Mouse (Mus musculus) olfactory bulb, adult 2 months (tissue): ENCODE measurements around the gene Cdk9.
A peak's percentile ranks its signal among the peaks of the same experiment; 100 is the strongest.

ENCODE experiments used
- CTCF ChIP-seq: fragments of 200-500 bp; IDR thresholded peaks from 2 replicates; pipeline ENCODE4 v1.5.1; 2012; ENCODE audit warnings: low read depth, mild to moderate bottlenecking, low read length, moderate library complexity; ENCODE audit not compliant: insufficient read depth
- POLR2A ChIP-seq: fragments of 200-500 bp; IDR thresholded peaks from 2 replicates; pipeline ENCODE4 v1.6.1; 2012; ENCODE audit warnings: mild to moderate bottlenecking, low read depth, low read length, moderate library complexity; ENCODE audit not compliant: insufficient read depth

GRCm38 (mm10) chr2:32689420-32689819 is 23.5 kb downstream of the Cdk9 start:
- TF ChIP-seq POLR2A (no peak), CTCF (peak; percentile 97)
